Mouse (Mus musculus) kidney, postnatal 0 days (tissue): ENCODE measurements around the gene Galnt2. TPM values are rescaled to one million over a fixed set of nuclear protein-coding genes. Genes with fewer than 3 reads are reported as not detected.

Source experiments
- ATAC-seq: fragments of 200-750 bp; cut with Nextera tagmentation; replicated peaks from 2 replicates; pipeline ENCODE4 v1.8.0; 2017; ENCODE audit warnings: low read depth, moderate number of reproducible peaks, moderate TSS enrichment, moderate library complexity; ENCODE audit not compliant: low FRiP score
- DNase-seq: peaks from one replicate; pipeline ENCODE4 v3.0.0-alpha.2; 2016; ENCODE audit warnings: low spot score
- H3K27ac ChIP-seq: fragments of 300-500 bp; sonication (generic); 2 replicates; pipeline ENCODE4 v1.5.1; 2014; ENCODE audit warnings: mild to moderate bottlenecking
- H3K27me3 ChIP-seq: fragments of 300-500 bp; sonication (generic); 2 replicates; pipeline ENCODE4 v1.6.1; 2014; ENCODE audit warnings: low read length, mixed read lengths; ENCODE audit not compliant: insufficient read depth
- H3K36me3 ChIP-seq: fragments of 300-500 bp; sonication (generic); 2 replicates; pipeline ENCODE4 v1.6.1; 2014; ENCODE audit warnings: low read length, mixed read lengths; ENCODE audit not compliant: insufficient read depth
- H3K4me1 ChIP-seq: fragments of 300-500 bp; sonication (generic); replicated peaks from 2 replicates; pipeline ENCODE4 v1.6.1; 2014; ENCODE audit warnings: antibody characterized with exemption, low read length, mixed read lengths; ENCODE audit not compliant: insufficient read depth
- H3K4me2 ChIP-seq: fragments of 300-500 bp; sonication (generic); 2 replicates; pipeline ENCODE4 v1.6.1; 2014; ENCODE audit warnings: mild to moderate bottlenecking, low read length, moderate library complexity, mixed read lengths
- H3K4me3 ChIP-seq: fragments of 300-500 bp; sonication (generic); replicated peaks from 2 replicates; pipeline ENCODE4 v1.5.1; 2014; ENCODE audit warnings: low read depth, low read length
- H3K9ac ChIP-seq: fragments of 300-500 bp; sonication (generic); 2 replicates; pipeline ENCODE4 v1.6.1; 2014; ENCODE audit warnings: low read depth, low read length
- H3K9me3 ChIP-seq: fragments of 300-500 bp; sonication (generic); replicated peaks from 2 replicates; pipeline ENCODE4 v1.6.1; 2016; ENCODE audit warnings: low read length, inconsistent platforms, mixed read lengths
- CTCF ChIP-seq: IDR thresholded peaks from 2 replicates; pipeline ENCODE4 v1.5.1; 2016; ENCODE audit warnings: antibody characterized with exemption, low read depth, mild to moderate bottlenecking, moderate library complexity
- WGBS: fragments of 180-500 bp; shearing (Covaris S2); extraction: QIAGEN DNeasy Blood & Tissue Kit; methylation state at CpG from one replicate; pipeline ENCODE4 v1.1.7; 2014; 5-methylcytosine and 5-hydroxymethylcytosine counted together
- polyA plus RNA-seq: library from polyadenylated mRNA; unstranded; fragments of >200 nt; fragmentation: Nextera tagmentation; extraction: Ambion mirVana; gene quantifications from 2 replicates; pipeline ENCODE4 v1.2.1, GENCODE M21; 2015

Gene Galnt2
- polyA plus RNA-seq, 1 experiment from 2014 or later, result 60.3 TPM

GRCm38 (mm10) chr8:124340360-124341068, 109.3 kb downstream of the Galnt2 start:
- no peaks in the 10 kb centered on the region; the same call in 1 of the 2 replicates for H3K4me1 ChIP-seq
- no peak for TF ChIP-seq CTCF
- ATAC-seq, result peak; percentile 86
- no peak overlapping the region for H3K27ac ChIP-seq
- H3K4me2 ChIP-seq, result no peak overlapping the region
- no peaks in the 10 kb centered on the region for H3K9me3 ChIP-seq
- DNase-seq, result peak; percentile 77
- no peak overlapping the region for H3K4me3 ChIP-seq
- peaks cover 25% of the 10 kb centered on the region; the same call in 1 of the 2 replicates for H3K36me3 ChIP-seq
- no peaks in the 10 kb centered on the region for H3K27me3 ChIP-seq
- 53% methylated on average over 17 of the region's 17 CpGs for WGBS
- H3K9ac ChIP-seq, result no peak overlapping the region

GRCm38 (mm10) chr8:124343151-124343550, 112.0 kb downstream of the Galnt2 start:
- no peak for TF ChIP-seq CTCF
- no peak overlapping the region for H3K4me2 ChIP-seq
- no peak overlapping the region for H3K4me3 ChIP-seq
- no peak overlapping the region for H3K27ac ChIP-seq
- WGBS, result 89% methylated on average over 15 of the region's 15 CpGs
- no peak for DNase-seq
- no peak overlapping the region for H3K9ac ChIP-seq
- ATAC-seq, result no peak
- H3K9me3 ChIP-seq, result no peaks in the 10 kb centered on the region
- no peaks in the 10 kb centered on the region for H3K27me3 ChIP-seq
- peaks cover 5% of the 10 kb centered on the region; the same call in 1 of the 2 replicates for H3K4me1 ChIP-seq
- peaks cover 27% of the 10 kb centered on the region; the same call in 1 of the 2 replicates for H3K36me3 ChIP-seq

- TF ChIP-seq CTCF, result no peak
- DNase-seq (no peak), ATAC-seq (no peak)
- WGBS, result 81% methylated on average over 12 of the region's 12 CpGs
- Histone ChIP-seq H3K27ac (no peak overlapping the region), H3K4me3 (no peak overlapping the region), H3K4me2 (no peak overlapping the region), H3K9ac (no peak overlapping the region), H3K9me3 (no peaks in the 10 kb centered on the region), H3K4me1 (peaks cover 6% of the 10 kb centered on the region; the same call in 1 of the 2 replicates), H3K27me3 (no peaks in the 10 kb centered on the region), H3K36me3 (0 out of 2 replicates have a peak, but pooled peaks cover 21% of the 10 kb centered on the region)
Measured at GRCm38 (mm10) chr8:124343991-124344390, 112.8 kb downstream of the Galnt2 start.

GRCm38 (mm10) chr8:124345098-124345497, 113.9 kb downstream of the Galnt2 start:
- no peak overlapping the region for H3K9ac ChIP-seq
- no peak for DNase-seq
- H3K4me3 ChIP-seq, result no peak overlapping the region
- no peak for TF ChIP-seq CTCF
- no peak overlapping the region for H3K27ac ChIP-seq
- 0 out of 2 replicates have a peak, but pooled peaks cover 21% of the 10 kb centered on the region for H3K36me3 ChIP-seq
- no peak for ATAC-seq
- H3K4me1 ChIP-seq, result 0 out of 2 replicates have a peak, but pooled peaks cover 10% of the 10 kb centered on the region
- WGBS, result 75% methylated on average over 10 of the region's 10 CpGs
- H3K9me3 ChIP-seq, result no peaks in the 10 kb centered on the region
- H3K27me3 ChIP-seq, result no peaks in the 10 kb centered on the region
- no peak overlapping the region for H3K4me2 ChIP-seq

- H3K36me3 ChIP-seq, result 0 out of 2 replicates have a peak, but pooled peaks cover 21% of the 10 kb centered on the region
- H3K27ac ChIP-seq, result no peak overlapping the region
- WGBS, result 45% methylated on average over 19 of the region's 19 CpGs
- H3K4me3 ChIP-seq, result no peak overlapping the region
- no peak overlapping the region for H3K4me2 ChIP-seq
- 0 out of 2 replicates have a peak, but pooled peaks have one; percentile 19 for ATAC-seq
- peak; percentile 98 for TF ChIP-seq CTCF
- DNase-seq, result peak; percentile 88
- H3K9me3 ChIP-seq, result no peaks in the 10 kb centered on the region
- no peaks in the 10 kb centered on the region for H3K27me3 ChIP-seq
- no peak overlapping the region for H3K9ac ChIP-seq
- H3K4me1 ChIP-seq, result 0 out of 2 replicates have a peak, but pooled peaks cover 10% of the 10 kb centered on the region
Measured at GRCm38 (mm10) chr8:124346852-124347523, 115.8 kb downstream of the Galnt2 start.

- H3K4me3 ChIP-seq, result no peak overlapping the region
- no peak overlapping the region for H3K4me2 ChIP-seq
- ATAC-seq (no peak), DNase-seq (no peak)
- no peaks in the 10 kb centered on the region for H3K9me3 ChIP-seq
- H3K36me3 ChIP-seq, result 0 out of 2 replicates have a peak, but pooled peaks cover 20% of the 10 kb centered on the region
- WGBS, result 37% methylated on average over 1 of the region's 1 CpGs
- H3K4me1 ChIP-seq, result 0 out of 2 replicates have a peak, but pooled peaks cover 10% of the 10 kb centered on the region
- H3K27ac ChIP-seq, result peak overlapping the region; percentile 31; the same call in 1 of the 2 replicates
- no peak for TF ChIP-seq CTCF
- H3K9ac ChIP-seq, result no peak overlapping the region
- no peaks in the 10 kb centered on the region for H3K27me3 ChIP-seq
Measured at GRCm38 (mm10) chr8:124348087-124348486, 116.9 kb downstream of the Galnt2 start.
